14 mouse cellular contexts compared by ENCODE assay signal in the genomic region with DNA sequence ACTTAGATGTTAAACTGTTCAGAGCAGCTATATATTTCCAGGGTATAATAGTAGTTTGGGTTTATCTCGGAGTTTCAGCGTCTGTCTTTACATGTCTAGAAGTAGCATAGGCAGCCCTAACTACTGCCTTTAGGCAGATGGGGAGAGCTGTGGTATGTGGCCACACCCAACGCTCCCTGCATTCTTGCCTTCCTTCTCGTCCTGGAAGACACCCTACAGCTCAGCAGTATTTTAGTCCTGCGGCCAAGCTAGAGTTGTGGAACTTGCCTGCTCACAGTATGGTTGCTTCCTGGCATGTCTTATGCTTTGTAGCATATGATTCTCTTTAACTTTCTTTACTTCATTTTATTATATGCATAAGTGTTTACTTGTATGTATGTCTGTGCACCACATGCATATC.
"Had no signal": no experiment of that assay in that cellular context is flagged by ENCODE, and none has a peak within 500 bp of the region (broad histone marks: within the 10 kb centered on the region; RNA-seq: fewer than 3 reads in every experiment).

No protein-coding gene starts in this region.

- H3K27me3 ChIP-seq: limb, embryonic 12.5 days; midbrain, embryonic 13.5 days had no signal

- DNase-seq: kidney, adult 11 months; kidney, adult 9 months; kidney, postnatal 10 days; kidney, postnatal 4 days; lung, adult 18-20 months; lung, postnatal 36 days; right cerebral cortex, postnatal 25 days; thymus, adult 18-20 months; thymus, postnatal 14 days had no signal

- ATAC-seq: midbrain, embryonic 13.5 days had no signal

- H3K9me3 ChIP-seq: limb, embryonic 12.5 days; midbrain, embryonic 13.5 days had no signal

- H3K4me3 ChIP-seq: layer of hippocampus, adult 2 months; limb, embryonic 12.5 days; midbrain, embryonic 13.5 days had no signal

- H3K27ac ChIP-seq: limb, embryonic 12.5 days; liver, embryonic 14.5 days; midbrain, embryonic 13.5 days; stomach, postnatal 0 days had no signal

- H3K4me2 ChIP-seq: limb, embryonic 12.5 days; midbrain, embryonic 13.5 days had no signal

- H3K4me1 ChIP-seq: limb, embryonic 12.5 days; midbrain, embryonic 13.5 days had no signal

- H3K9ac ChIP-seq: limb, embryonic 12.5 days; liver, embryonic 14.5 days; midbrain, embryonic 13.5 days had no signal
